Mouse (Mus musculus): ENCODE results near the gene Tex35. TPM values are rescaled to one million over a fixed set of nuclear protein-coding genes. Genes with fewer than 3 reads are reported as not detected.

The Tex35 gene
- polyA plus RNA-seq, 1 experiment, result not detected

- no peak overlapping the region for H3K27ac ChIP-seq (ENCODE audit: insufficient read depth, low read length)
- WGBS, result 91% methylated on average over 9 of the region's 9 CpGs
- DNase-seq (ENCODE audit: low read depth in 1 of 2, low spot score in 2 of 2), result no peak
- no peaks in the 10 kb centered on the region; the same call in 1 of the 2 replicates for H3K4me1 ChIP-seq (ENCODE audit: control insufficient read depth, insufficient read depth, insufficient read length)
- TF ChIP-seq CTCF (IDR thresholded peaks at IDR 0.05; ENCODE audit: extremely low read depth, insufficient read depth, insufficient read length, insufficient replicate concordance) (no peak), POLR2A (IDR thresholded peaks at IDR 0.05; ENCODE audit: low read depth, low read length) (no peak)
- H3K27me3 ChIP-seq (ENCODE audit: control insufficient read depth, insufficient read depth, low read length), result no peaks in the 10 kb centered on the region
- H3K36me3 ChIP-seq (ENCODE audit: control insufficient read depth, insufficient read depth, low read length), result no peaks in the 10 kb centered on the region
- no peak overlapping the region for H3K4me3 ChIP-seq (ENCODE audit: extremely low read depth, insufficient read depth, insufficient read length)
These were observed 28.8 kb upstream of the Tex35 start for GRCm38 (mm10) chr1:157137132-157137853.

GRCm38 (mm10) chr1:157128219-157128618, 19.7 kb upstream of the Tex35 start:
- no peak for DNase-seq (ENCODE audit: low read depth in 1 of 2, low spot score in 2 of 2)
- WGBS, result 86% methylated on average over 2 of the region's 2 CpGs
- H3K27ac ChIP-seq (ENCODE audit: insufficient read depth, low read length), result no peak overlapping the region
- no peaks in the 10 kb centered on the region for H3K27me3 ChIP-seq (ENCODE audit: control insufficient read depth, insufficient read depth, low read length)
- H3K36me3 ChIP-seq (ENCODE audit: control insufficient read depth, insufficient read depth, low read length), result no peaks in the 10 kb centered on the region
- H3K4me3 ChIP-seq (ENCODE audit: extremely low read depth, insufficient read depth, insufficient read length), result no peak overlapping the region
- H3K4me1 ChIP-seq (ENCODE audit: control insufficient read depth, insufficient read depth, insufficient read length), result no peaks in the 10 kb centered on the region
- TF ChIP-seq POLR2A (IDR thresholded peaks at IDR 0.05; ENCODE audit: low read depth, low read length) (no peak), CTCF (IDR thresholded peaks at IDR 0.05; ENCODE audit: extremely low read depth, insufficient read depth, insufficient read length, insufficient replicate concordance) (no peak)

DNA sequence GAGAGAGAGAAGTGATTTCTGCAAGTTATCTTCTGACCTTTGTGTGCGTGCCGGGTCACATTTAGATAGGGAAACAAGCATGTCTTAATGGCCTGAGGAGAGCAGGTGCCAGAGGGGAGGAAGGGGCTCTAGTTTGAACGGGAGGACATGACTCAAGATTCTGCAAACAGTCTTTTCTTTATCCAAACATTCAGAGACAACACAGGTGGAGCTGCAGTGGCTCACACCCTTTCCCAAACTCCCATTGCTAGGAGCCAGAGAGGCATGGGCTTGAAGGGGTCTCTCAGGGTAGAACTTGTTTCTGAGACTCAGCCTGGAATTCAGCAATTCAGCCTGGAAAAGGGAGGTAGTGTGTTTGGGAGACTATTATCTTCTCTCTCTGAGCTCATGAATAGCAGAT, 15.4 kb upstream of the Tex35 start:
- Histone ChIP-seq H3K36me3 (ENCODE audit: control insufficient read depth, insufficient read depth, low read length) (no peaks in the 10 kb centered on the region), H3K4me1 (ENCODE audit: control insufficient read depth, insufficient read depth, insufficient read length) (no peaks in the 10 kb centered on the region), H3K27me3 (ENCODE audit: control insufficient read depth, insufficient read depth, low read length) (no peaks in the 10 kb centered on the region), H3K27ac (ENCODE audit: insufficient read depth, low read length) (no peak overlapping the region), H3K4me3 (ENCODE audit: extremely low read depth, insufficient read depth, insufficient read length) (no peak overlapping the region)
- no peak for TF ChIP-seq CTCF (IDR thresholded peaks at IDR 0.05; ENCODE audit: extremely low read depth, insufficient read depth, insufficient read length, insufficient replicate concordance)
- TF ChIP-seq POLR2A (IDR thresholded peaks at IDR 0.05; ENCODE audit: low read depth, low read length), result no peak
- no peak for DNase-seq (ENCODE audit: low read depth in 1 of 2, low spot score in 2 of 2)
- WGBS, result 78% methylated on average over 3 of the region's 3 CpGs

DNA sequence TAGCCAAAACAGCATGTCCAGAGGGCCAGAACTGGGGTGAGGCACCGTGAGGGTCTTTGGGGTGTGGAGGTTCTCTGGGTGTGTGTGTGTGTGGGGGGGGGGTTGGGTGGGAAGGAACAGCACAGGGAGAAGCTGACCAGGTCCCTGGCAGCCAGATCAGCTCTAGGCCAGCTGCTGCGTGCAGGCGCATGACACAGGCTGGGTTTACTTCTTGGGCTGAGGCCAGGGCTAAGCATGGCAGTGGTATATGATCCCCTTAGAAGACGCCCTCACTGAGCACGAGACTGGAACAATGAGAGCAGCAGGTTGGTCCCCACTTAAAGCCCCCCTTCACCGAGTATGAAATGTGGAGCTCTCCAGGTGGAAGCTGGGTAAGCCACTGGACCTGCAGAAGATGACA, 10.7 kb upstream of the Tex35 start:
- no peak for TF ChIP-seq POLR2A (IDR thresholded peaks at IDR 0.05; ENCODE audit: low read depth, low read length)
- TF ChIP-seq CTCF (IDR thresholded peaks at IDR 0.05; ENCODE audit: extremely low read depth, insufficient read depth, insufficient read length, insufficient replicate concordance), result no peak
- Histone ChIP-seq H3K27ac (ENCODE audit: insufficient read depth, low read length) (no peak overlapping the region), H3K4me1 (ENCODE audit: control insufficient read depth, insufficient read depth, insufficient read length) (no peaks in the 10 kb centered on the region), H3K4me3 (ENCODE audit: extremely low read depth, insufficient read depth, insufficient read length) (no peak overlapping the region), H3K27me3 (ENCODE audit: control insufficient read depth, insufficient read depth, low read length) (no peaks in the 10 kb centered on the region), H3K36me3 (ENCODE audit: control insufficient read depth, insufficient read depth, low read length) (no peaks in the 10 kb centered on the region)
- no peak for DNase-seq (ENCODE audit: low read depth in 1 of 2, low spot score in 2 of 2)
- 90% methylated on average over 6 of the region's 6 CpGs for WGBS

- H3K4me1 ChIP-seq (ENCODE audit: control insufficient read depth, insufficient read depth, insufficient read length), result no peaks in the 10 kb centered on the region
- no peak overlapping the region for H3K4me3 ChIP-seq (ENCODE audit: extremely low read depth, insufficient read depth, insufficient read length)
- no peaks in the 10 kb centered on the region for H3K36me3 ChIP-seq (ENCODE audit: control insufficient read depth, insufficient read depth, low read length)
- WGBS, result 85% methylated on average over 3 of the region's 3 CpGs
- no peak overlapping the region for H3K27ac ChIP-seq (ENCODE audit: insufficient read depth, low read length)
- no peak for TF ChIP-seq CTCF (IDR thresholded peaks at IDR 0.05; ENCODE audit: extremely low read depth, insufficient read depth, insufficient read length, insufficient replicate concordance)
- TF ChIP-seq POLR2A (IDR thresholded peaks at IDR 0.05; ENCODE audit: low read depth, low read length), result no peak
- no peaks in the 10 kb centered on the region for H3K27me3 ChIP-seq (ENCODE audit: control insufficient read depth, insufficient read depth, low read length)
- DNase-seq (ENCODE audit: low read depth in 1 of 2, low spot score in 2 of 2), result no peak
These were observed 9.0 kb upstream of the Tex35 start for GRCm38 (mm10) chr1:157117440-157117839.

DNA sequence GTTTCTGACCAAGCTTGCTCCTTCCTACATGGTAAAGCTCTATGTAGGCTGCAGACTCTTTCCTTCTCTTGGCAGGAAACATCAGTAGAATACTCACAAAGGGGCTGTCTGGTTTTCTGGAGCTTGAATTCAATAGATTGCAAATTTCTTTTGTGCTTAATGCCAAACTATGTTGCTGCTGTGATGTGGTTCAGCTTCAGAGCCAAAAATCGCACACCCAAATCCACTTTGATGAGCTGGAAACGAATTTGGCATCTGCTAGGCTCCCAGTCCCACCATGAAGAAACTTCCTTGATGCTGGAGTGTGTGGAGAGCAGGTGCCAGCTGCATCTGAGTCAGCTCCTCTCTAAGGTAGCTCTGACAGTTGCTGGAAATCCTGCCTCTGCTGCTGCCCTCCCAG, 6.0 kb upstream of the Tex35 start:
- WGBS, result 60% methylated on average over 2 of the region's 2 CpGs
- Histone ChIP-seq H3K4me3 (ENCODE audit: extremely low read depth, insufficient read depth, insufficient read length) (no peak overlapping the region), H3K27me3 (ENCODE audit: control insufficient read depth, insufficient read depth, low read length) (no peaks in the 10 kb centered on the region), H3K4me1 (ENCODE audit: control insufficient read depth, insufficient read depth, insufficient read length) (no peaks in the 10 kb centered on the region), H3K36me3 (ENCODE audit: control insufficient read depth, insufficient read depth, low read length) (no peaks in the 10 kb centered on the region), H3K27ac (ENCODE audit: insufficient read depth, low read length) (no peak overlapping the region)
- TF ChIP-seq CTCF (IDR thresholded peaks at IDR 0.05; ENCODE audit: extremely low read depth, insufficient read depth, insufficient read length, insufficient replicate concordance) (no peak), POLR2A (IDR thresholded peaks at IDR 0.05; ENCODE audit: low read depth, low read length) (no peak)
- no peak for DNase-seq (ENCODE audit: low read depth in 1 of 2, low spot score in 2 of 2)

- H3K4me1 ChIP-seq (ENCODE audit: control insufficient read depth, insufficient read depth, insufficient read length), result no peaks in the 10 kb centered on the region
- no peak for TF ChIP-seq CTCF (IDR thresholded peaks at IDR 0.05; ENCODE audit: extremely low read depth, insufficient read depth, insufficient read length, insufficient replicate concordance)
- DNase-seq (ENCODE audit: low read depth in 1 of 2, low spot score in 2 of 2), result no peak
- WGBS, result 75% methylated on average over 6 of the region's 6 CpGs
- H3K4me3 ChIP-seq (ENCODE audit: extremely low read depth, insufficient read depth, insufficient read length), result no peak overlapping the region
- H3K27me3 ChIP-seq (ENCODE audit: control insufficient read depth, insufficient read depth, low read length), result no peaks in the 10 kb centered on the region
- H3K36me3 ChIP-seq (ENCODE audit: control insufficient read depth, insufficient read depth, low read length), result no peaks in the 10 kb centered on the region
- no peak overlapping the region for H3K27ac ChIP-seq (ENCODE audit: insufficient read depth, low read length)
These were observed 1.9 kb upstream of the Tex35 start for GRCm38 (mm10) chr1:157110287-157110835.
